Mouse (Mus musculus) forebrain, postnatal 0 days (tissue): ENCODE measurements around the gene Nfkb1. TPM values are rescaled to one million over a fixed set of nuclear protein-coding genes. Genes with fewer than 3 reads are reported as not detected.

Experiments used
- ATAC-seq: fragments of 200-750 bp; cut with Nextera tagmentation; 2 replicates; pipeline ENCODE4 v1.8.0; 2017; ENCODE audit warnings: mild to moderate bottlenecking, moderate library complexity
- DNase-seq: peaks from one replicate; pipeline ENCODE4 v3.0.0-alpha.2; 2015
- H3K27ac ChIP-seq: fragments of 300-500 bp; sonication (generic); 2 replicates; pipeline ENCODE4 v1.5.1; 2014; ENCODE audit warnings: low read depth, mild to moderate bottlenecking, antibody characterized with exemption, low read length, moderate library complexity, mixed read lengths
- H3K27me3 ChIP-seq: fragments of 300-500 bp; sonication (generic); 2 replicates; pipeline ENCODE4 v1.6.1; 2014; ENCODE audit warnings: mild to moderate bottlenecking, low read length, mixed read lengths; ENCODE audit not compliant: insufficient read depth
- H3K36me3 ChIP-seq: fragments of 300-500 bp; sonication (generic); 2 replicates; pipeline ENCODE4 v1.6.1; 2014; ENCODE audit warnings: mild to moderate bottlenecking, moderate library complexity; ENCODE audit not compliant: insufficient read depth
- H3K4me1 ChIP-seq: fragments of 300-500 bp; sonication (generic); 2 replicates; pipeline ENCODE4 v1.6.1; 2014; ENCODE audit warnings: antibody characterized with exemption; ENCODE audit not compliant: insufficient read depth
- H3K4me2 ChIP-seq: fragments of 300-500 bp; sonication (generic); 2 replicates; pipeline ENCODE4 v1.6.1; 2014; ENCODE audit warnings: low read depth, mild to moderate bottlenecking, moderate library complexity
- H3K4me3 ChIP-seq: fragments of 300-500 bp; sonication (generic); 2 replicates; pipeline ENCODE4 v1.5.1; 2014; ENCODE audit warnings: low read depth, low read length, mixed read lengths
- H3K9ac ChIP-seq: fragments of 300-500 bp; sonication (generic); 2 replicates; pipeline ENCODE4 v1.6.1; 2014; ENCODE audit warnings: mild to moderate bottlenecking
- H3K9me3 ChIP-seq: fragments of 300-500 bp; sonication (generic); 2 replicates; pipeline ENCODE4 v1.6.1; 2016; ENCODE audit warnings: low read length
- CTCF ChIP-seq: sonication (generic); IDR thresholded peaks from 2 replicates; pipeline ENCODE4 v1.5.1; 2016; ENCODE audit warnings: antibody characterized with exemption, control low read depth, low read depth
- WGBS: fragments of 180-500 bp; shearing (Covaris S2); extraction: QIAGEN DNeasy Blood & Tissue Kit; methylation state at CpG from one replicate; pipeline ENCODE4 v1.1.7; 2014; 5-methylcytosine and 5-hydroxymethylcytosine counted together
- polyA plus RNA-seq: library from polyadenylated mRNA; unstranded; fragments of >200 nt; fragmentation: Nextera tagmentation; extraction: Ambion mirVana; gene quantifications from 2 replicates; pipeline ENCODE4 v1.2.1, GENCODE M21; 2015
- total RNA-seq: library from RNA; depleted of rRNA; stranded (reverse); fragments of >200 nt; gene quantifications from 2 replicates; pipeline ENCODE4 v1.2.3, GENCODE M21; 2014; rRNA removed

Gene Nfkb1
- total RNA-seq (19.4 and 22.5 TPM in 2 replicates), polyA plus RNA-seq (2.9 and 4.4 TPM in 2 replicates)

DNA sequence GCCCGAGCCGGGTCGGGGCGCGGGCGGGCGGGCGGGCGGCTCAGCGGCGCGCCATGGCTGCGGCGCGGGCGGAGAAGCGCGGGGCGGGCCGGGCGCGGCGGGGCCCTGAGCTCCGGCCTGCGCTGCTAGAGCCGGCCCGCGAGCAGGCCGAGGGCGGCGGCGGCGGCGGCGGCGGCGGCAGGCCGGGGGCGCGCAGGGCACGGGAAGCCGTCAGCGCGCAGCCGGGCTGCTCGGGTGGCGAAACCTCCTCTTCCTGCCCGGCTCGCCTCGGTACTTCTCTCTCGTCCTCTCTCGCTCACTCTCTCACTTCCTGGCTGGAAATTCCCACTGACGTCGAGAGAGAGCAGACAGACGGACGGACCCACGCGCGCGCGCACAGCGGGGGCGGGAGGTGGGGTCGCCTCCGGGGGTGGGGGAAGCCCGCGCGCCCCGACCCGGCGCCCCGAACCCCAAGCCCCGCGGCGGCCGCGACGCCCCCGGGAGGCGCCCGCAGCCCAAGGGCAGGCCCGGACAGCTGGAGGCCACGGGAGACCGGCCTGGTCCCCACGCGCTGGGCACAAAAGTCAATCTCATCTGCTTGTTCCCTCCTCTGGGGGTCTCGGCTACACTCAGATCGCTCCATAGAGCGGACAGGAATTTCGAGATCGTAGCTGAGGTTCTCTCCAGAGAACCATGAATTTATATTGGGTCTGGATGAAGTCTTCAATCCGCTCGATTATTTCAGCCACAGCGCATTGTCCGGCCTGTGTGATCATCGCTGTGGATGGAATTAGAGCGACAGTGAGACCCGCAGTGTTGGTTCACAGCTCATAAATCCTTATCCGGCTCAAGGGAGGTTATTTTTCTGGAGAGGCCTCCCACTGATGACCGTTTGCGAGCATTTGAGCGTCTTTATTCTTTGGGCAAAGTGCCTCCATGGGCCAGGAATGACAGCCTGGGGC is at the start of gene Nfkb1:
Gene Nfkb1 (minus strand): TSS at position 357 of the 941 bp plus-strand sequence.
- H3K9ac ChIP-seq: peak within 1 kb of the TSS; percentile 95
- H3K9me3 ChIP-seq: no peaks in the 10 kb centered on the region
- DNase-seq (peak; percentile 61), ATAC-seq (peak; percentile 87)
- peaks cover 9% of the 10 kb centered on the region; the same call in 1 of the 2 replicates for H3K4me1 ChIP-seq
- peak within 1 kb of the TSS; percentile 79 for H3K4me3 ChIP-seq
- H3K4me2 ChIP-seq: peak within 1 kb of the TSS; percentile 83
- H3K36me3 ChIP-seq: no peaks in the 10 kb centered on the region
- no peaks in the 10 kb centered on the region for H3K27me3 ChIP-seq
- peak within 1 kb of the TSS; percentile 89 for H3K27ac ChIP-seq
- under 1% methylated on average over 89 of the region's 102 CpGs for WGBS
- TF ChIP-seq CTCF: no peak

DNA sequence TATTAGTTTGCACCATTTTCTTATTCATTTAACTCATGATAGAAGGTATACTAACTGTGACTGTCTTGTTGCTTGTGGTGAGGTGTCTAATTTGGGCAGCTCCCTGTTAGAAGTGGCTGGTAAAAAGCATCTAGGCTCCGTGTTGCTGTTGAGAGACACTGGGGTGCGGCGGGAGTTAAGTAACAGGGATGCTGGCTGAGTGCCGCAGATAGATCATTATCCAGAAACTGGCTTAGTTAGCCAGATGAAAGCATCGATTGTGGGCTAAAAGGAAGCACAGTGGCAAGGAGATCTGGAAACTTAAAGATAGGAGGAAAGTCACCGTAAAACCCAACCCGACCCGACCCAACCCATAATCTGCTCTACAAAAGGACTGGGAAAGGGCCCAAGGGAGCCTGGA is 49.4 kb upstream of the Nfkb1 start:
- Histone ChIP-seq H3K36me3 (no peaks in the 10 kb centered on the region), H3K4me3 (no peak overlapping the region), H3K4me1 (no peaks in the 10 kb centered on the region), H3K27ac (no peak overlapping the region), H3K27me3 (no peaks in the 10 kb centered on the region), H3K9ac (no peak overlapping the region), H3K4me2 (no peak overlapping the region), H3K9me3 (no peaks in the 10 kb centered on the region)
- DNase-seq (no peak), ATAC-seq (no peak)
- no peak for TF ChIP-seq CTCF
- WGBS: 57% methylated on average over 8 of the region's 8 CpGs

DNA sequence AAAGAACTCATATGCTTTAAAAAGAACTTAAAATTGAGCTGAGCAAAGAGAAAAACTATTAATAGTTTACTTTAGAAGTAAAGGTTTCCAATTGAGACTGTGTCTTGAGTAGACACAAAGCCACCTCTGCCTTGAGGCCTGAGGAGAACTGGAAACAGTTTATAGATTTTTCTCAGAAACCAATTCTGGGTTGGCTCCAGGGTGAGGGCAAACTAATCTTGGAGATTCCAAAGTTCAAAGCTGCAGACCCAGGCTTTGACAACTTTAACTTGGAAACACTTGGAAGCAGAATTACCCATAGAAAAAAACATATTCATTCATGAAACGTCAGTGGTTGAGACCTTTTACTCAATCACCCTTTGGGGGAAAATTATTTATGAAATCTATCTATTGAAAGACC is 43.4 kb upstream of the Nfkb1 start:
- Histone ChIP-seq H3K27me3 (no peaks in the 10 kb centered on the region), H3K36me3 (no peaks in the 10 kb centered on the region), H3K4me1 (no peaks in the 10 kb centered on the region), H3K27ac (no peak overlapping the region), H3K4me2 (no peak overlapping the region), H3K9ac (no peak overlapping the region), H3K9me3 (no peaks in the 10 kb centered on the region), H3K4me3 (no peak overlapping the region)
- DNase-seq (no peak), ATAC-seq (no peak)
- WGBS: 69% methylated on average over 1 of the region's 1 CpGs
- TF ChIP-seq CTCF: no peak

GRCm38 (mm10) chr3:135732747-135733445 is 41.5 kb upstream of the Nfkb1 start:
- H3K27me3 ChIP-seq: no peaks in the 10 kb centered on the region
- no peaks in the 10 kb centered on the region for H3K36me3 ChIP-seq
- no peak overlapping the region for H3K9ac ChIP-seq
- H3K27ac ChIP-seq: no peak overlapping the region
- ATAC-seq (no peak), DNase-seq (no peak)
- WGBS: 89% methylated on average over 10 of the region's 10 CpGs
- 0 out of 2 replicates have a peak, but pooled peaks cover 3% of the 10 kb centered on the region for H3K4me1 ChIP-seq
- no peak overlapping the region for H3K4me2 ChIP-seq
- TF ChIP-seq CTCF: no peak
- H3K9me3 ChIP-seq: no peaks in the 10 kb centered on the region
- no peak overlapping the region for H3K4me3 ChIP-seq

DNA sequence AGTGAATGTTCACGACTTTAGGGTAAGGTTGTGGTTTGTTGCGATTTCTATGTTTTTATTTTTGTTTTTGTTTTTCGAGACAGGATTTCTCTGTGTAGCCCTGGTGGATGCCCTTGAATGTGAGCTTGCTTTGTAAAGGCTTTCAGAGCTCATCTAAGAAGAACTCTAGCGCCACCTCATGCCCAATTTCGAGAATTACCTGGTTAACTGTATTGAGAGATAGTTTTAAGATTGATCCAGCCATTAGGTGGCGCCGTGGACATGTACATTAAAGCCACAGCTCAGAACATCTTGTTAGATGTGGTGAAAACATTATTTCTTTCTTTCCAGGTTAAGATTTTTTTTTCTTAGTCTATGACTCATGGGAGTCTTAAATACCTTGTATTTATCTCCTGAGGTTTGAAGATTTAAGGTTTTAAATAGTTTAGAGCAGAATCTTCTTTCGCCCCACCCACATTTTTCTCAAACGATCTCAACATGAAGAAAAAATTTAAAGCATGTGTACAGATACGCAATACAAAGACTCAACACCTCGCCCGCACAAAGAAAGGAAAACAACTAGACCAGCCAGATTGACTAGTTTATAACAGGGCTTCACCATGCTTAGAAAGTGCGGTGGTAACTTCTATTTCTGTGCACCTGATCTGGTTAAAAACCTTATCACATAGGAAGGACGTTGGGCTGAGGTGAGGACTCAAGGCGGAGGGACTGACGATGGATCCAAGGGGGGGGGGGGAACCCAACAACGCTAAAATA is 40.1 kb upstream of the Nfkb1 start:
- H3K9me3 ChIP-seq: no peaks in the 10 kb centered on the region
- WGBS: 32% methylated on average over 17 of the region's 17 CpGs
- H3K27me3 ChIP-seq: no peaks in the 10 kb centered on the region
- DNase-seq: peak; percentile 99
- no peak overlapping the region for H3K4me3 ChIP-seq
- H3K9ac ChIP-seq: no peak overlapping the region
- peak; percentile 95 for ATAC-seq
- no peak overlapping the region for H3K27ac ChIP-seq
- 0 out of 2 replicates have a peak, but pooled peaks cover 3% of the 10 kb centered on the region for H3K4me1 ChIP-seq
- H3K4me2 ChIP-seq: peak overlapping the region; percentile 8; the same call in 1 of the 2 replicates
- H3K36me3 ChIP-seq: no peaks in the 10 kb centered on the region
- TF ChIP-seq CTCF: peak; percentile 98

- ATAC-seq (peak; percentile 62), DNase-seq (peak; percentile 40)
- Histone ChIP-seq H3K9me3 (no peaks in the 10 kb centered on the region), H3K36me3 (no peaks in the 10 kb centered on the region), H3K27me3 (no peaks in the 10 kb centered on the region), H3K4me3 (0 out of 2 replicates have a peak overlapping the region, but pooled peaks have one; percentile 7), H3K4me1 (0 out of 2 replicates have a peak, but pooled peaks cover 3% of the 10 kb centered on the region), H3K27ac (no peak overlapping the region), H3K4me2 (peak overlapping the region; percentile 41), H3K9ac (no peak overlapping the region; the same call in 1 of the 2 replicates)
- 28% methylated on average over 9 of the region's 9 CpGs for WGBS
- no peak for TF ChIP-seq CTCF
Measured at GRCm38 (mm10) chr3:135730790-135731189, 39.4 kb upstream of the Nfkb1 start.
